Mouse (Mus musculus) gastrocnemius, adult 2 months (tissue): ENCODE results near the gene Spata25. TPM values are rescaled to one million over a fixed set of nuclear protein-coding genes. Genes with fewer than 3 reads are reported as not detected.

Source experiments
- DNase-seq: peaks from one replicate; pipeline ENCODE4 v3.0.0; 2022
- H3K27ac ChIP-seq: fragments of 200-600 bp; 2 replicates; pipeline ENCODE4 v1.8.1; 2022; ENCODE audit warnings: mild to moderate bottlenecking
- H3K4me3 ChIP-seq: fragments of 200-600 bp; 2 replicates; pipeline ENCODE4 v1.8.1; 2022; ENCODE audit warnings: mild to moderate bottlenecking, moderate library complexity
- CTCF ChIP-seq: fragments of 200-600 bp; IDR thresholded peaks from 2 replicates; pipeline ENCODE4 v1.8.1; 2022; ENCODE audit warnings: antibody characterized with exemption, mild to moderate bottlenecking, moderate library complexity
- intact Hi-C: fragments of 180-260 bp; cut with DNase I; formaldehyde crosslinking; loops from one replicate; pipeline ENCODE4 v1.15.1; 2025
- total RNA-seq, 2 experiments: library from RNA; stranded (reverse); gene quantifications; 2 replicates each; pipeline ENCODE4 v1.2.3; 2021

Gene Spata25
- total RNA-seq, 2 experiments from 2014 or later = 0.84 TPM; not detected in 1

- Histone ChIP-seq H3K27ac (peak overlapping the region; percentile 76), H3K4me3 (no peak overlapping the region)
- intact Hi-C loops = no loop called here
- peak; percentile 91 for DNase-seq
- TF ChIP-seq CTCF = peak; percentile 96
Observed at GRCm38 (mm10) chr2:164794293-164794692, 34.0 kb downstream of the Spata25 start.

GRCm38 (mm10) chr2:164793772-164794171 is 34.6 kb downstream of the Spata25 start:
- intact Hi-C loops = no loop called here
- peak; percentile 18; the same call in 1 of the 2 replicates for TF ChIP-seq CTCF
- peak overlapping the region; percentile 76 for H3K27ac ChIP-seq

GRCm38 (mm10) chr2:164793236-164793635 is 35.1 kb downstream of the Spata25 start:
- intact Hi-C loops = no loop called here
- DNase-seq = peak; percentile 75
- Histone ChIP-seq H3K27ac (peak overlapping the region; percentile 76), H3K4me3 (peak overlapping the region; percentile 30)
- TF ChIP-seq CTCF = peak; percentile 80

More at GRCm38 (mm10) chr2:164793772-164794171, 34.6 kb downstream of the Spata25 start:
- H3K4me3 ChIP-seq = peak overlapping the region; percentile 30
- peak; percentile 27 for DNase-seq

GRCm38 (mm10) chr2:164792400-164793190 is 35.7 kb downstream of the Spata25 start:
- intact Hi-C loops = no loop called here
- peak overlapping the region; percentile 76 for H3K27ac ChIP-seq
- DNase-seq = no peak

GRCm38 (mm10) chr2:164791841-164792261 is 36.5 kb downstream of the Spata25 start:
- H3K4me3 ChIP-seq = no peak overlapping the region
- DNase-seq = peak; percentile 39
- H3K27ac ChIP-seq = peak overlapping the region; percentile 76; the same call in 1 of the 2 replicates
- intact Hi-C loops = no loop called here
- no peak for TF ChIP-seq CTCF

More at GRCm38 (mm10) chr2:164792400-164793190, 35.7 kb downstream of the Spata25 start:
- TF ChIP-seq CTCF = no peak
- no peak overlapping the region for H3K4me3 ChIP-seq

- intact Hi-C loops = no loop called here
Observed at GRCm38 (mm10) chr2:164790451-164790850, 37.9 kb downstream of the Spata25 start.

GRCm38 (mm10) chr2:164788411-164788810 is 39.9 kb downstream of the Spata25 start:
- Histone ChIP-seq H3K27ac (peak overlapping the region; percentile 55; the same call in 1 of the 2 replicates), H3K4me3 (peak overlapping the region; percentile 90; the same call in 1 of the 2 replicates)
- no peak for TF ChIP-seq CTCF
- DNase-seq = peak; percentile 42
- intact Hi-C loops = no loop called here

More at GRCm38 (mm10) chr2:164790451-164790850, 37.9 kb downstream of the Spata25 start:
- DNase-seq = peak; percentile 68
- Histone ChIP-seq H3K4me3 (no peak overlapping the region), H3K27ac (peak overlapping the region; percentile 59)
- TF ChIP-seq CTCF = no peak

GRCm38 (mm10) chr2:164787779-164788178 is 40.6 kb downstream of the Spata25 start:
- H3K27ac ChIP-seq = peak overlapping the region; percentile 98; the same call in 1 of the 2 replicates
- DNase-seq = no peak
- H3K4me3 ChIP-seq = peak overlapping the region; percentile 90
- no peak for TF ChIP-seq CTCF
- intact Hi-C loops = no loop called here

GRCm38 (mm10) chr2:164787032-164787431 is 41.3 kb downstream of the Spata25 start:
- no peak for DNase-seq
- TF ChIP-seq CTCF = no peak
- intact Hi-C loops = no loop called here
- peak overlapping the region; percentile 90 for H3K4me3 ChIP-seq
- peak overlapping the region; percentile 98 for H3K27ac ChIP-seq

- Histone ChIP-seq H3K27ac (peak overlapping the region; percentile 98), H3K4me3 (peak overlapping the region; percentile 90)
- TF ChIP-seq CTCF = no peak
- intact Hi-C loops = no loop called here
- DNase-seq = peak; percentile 26
Observed at GRCm38 (mm10) chr2:164786388-164786885, 41.9 kb downstream of the Spata25 start.

- intact Hi-C loops = no loop called here
- H3K27ac ChIP-seq = peak within 1 kb of the TSS; percentile 98
Observed at GRCm38 (mm10) chr2:164785481-164786387, 42.6 kb downstream of the Spata25 start, which contains the start of gene Snx21. Gene Snx21 (plus strand): TSS chr2:164785823.

GRCm38 (mm10) chr2:164784869-164785420 is 43.4 kb downstream of the Spata25 start:
- peak overlapping the region; percentile 98 for H3K27ac ChIP-seq
- intact Hi-C loops = no loop called here
- no peak for TF ChIP-seq CTCF
- peak; percentile 19 for DNase-seq
- peak overlapping the region; percentile 90 for H3K4me3 ChIP-seq

More at GRCm38 (mm10) chr2:164785481-164786387, 42.6 kb downstream of the Spata25 start, which contains the start of gene Snx21:
- peak within 1 kb of the TSS; percentile 90 for H3K4me3 ChIP-seq
- peak; percentile 63 for TF ChIP-seq CTCF
- peak; percentile 97 for DNase-seq
